Mouse (Mus musculus): ENCODE results near the gene Iffo2. TPM values are rescaled to one million over a fixed set of nuclear protein-coding genes. Genes with fewer than 3 reads are reported as not detected.
"Not testable (repeated sequence)": the region's sequence is repeated elsewhere in the genome, so short reads cannot be mapped to it uniquely, and the experiment has no call there.

Iffo2 gene
- polyA plus RNA-seq (2015; fragmentation: Nextera tagmentation; extraction: Ambion mirVana) = 2.9 and 3.2 TPM in 2 replicates

- H3K4me2 ChIP-seq (replicated peaks); H3K4me1 ChIP-seq (replicated peaks): not testable (repeated sequence)
Measured at GRCm38 (mm10) chr4:139530248-139530647, at the start of gene Iffo2. Gene Iffo2, plus strand, starts transcription at chr4:139530548.

GRCm38 (mm10) chr4:139481400-139481799 lies 48.9 kb upstream of the Iffo2 start:
- WGBS = 58% methylated on average over 1 of the region's 1 CpGs
- peak; percentile 88 for ATAC-seq

More at GRCm38 (mm10) chr4:139530248-139530647, at the start of gene Iffo2:
- not testable (repeated sequence) for H3K36me3 ChIP-seq; H3K9ac ChIP-seq; H3K9me3 ChIP-seq; H3K27me3 ChIP-seq (replicated peaks); H3K4me3 ChIP-seq (replicated peaks); ATAC-seq; H3K27ac ChIP-seq
- WGBS = 84% methylated on average over 5 of the region's 5 CpGs

GRCm38 (mm10) chr4:139483461-139484105 lies 46.8 kb upstream of the Iffo2 start:
- H3K27ac ChIP-seq = no peak overlapping the region

More at GRCm38 (mm10) chr4:139481400-139481799, 48.9 kb upstream of the Iffo2 start:
- H3K27ac ChIP-seq = peak overlapping the region; percentile 23; the same call in 1 of the 2 replicates
- peaks cover 71% of the 10 kb centered on the region for H3K36me3 ChIP-seq
- H3K9me3 ChIP-seq = no peaks in the 10 kb centered on the region
- no peak overlapping the region for H3K4me3 ChIP-seq (replicated peaks)
- H3K27me3 ChIP-seq (replicated peaks) = no peaks in the 10 kb centered on the region
- H3K4me1 ChIP-seq (replicated peaks) = peaks cover 9% of the 10 kb centered on the region; the same call in 1 of the 2 replicates
- H3K4me2 ChIP-seq (replicated peaks) = no peak overlapping the region
- H3K9ac ChIP-seq = no peak overlapping the region

DNA sequence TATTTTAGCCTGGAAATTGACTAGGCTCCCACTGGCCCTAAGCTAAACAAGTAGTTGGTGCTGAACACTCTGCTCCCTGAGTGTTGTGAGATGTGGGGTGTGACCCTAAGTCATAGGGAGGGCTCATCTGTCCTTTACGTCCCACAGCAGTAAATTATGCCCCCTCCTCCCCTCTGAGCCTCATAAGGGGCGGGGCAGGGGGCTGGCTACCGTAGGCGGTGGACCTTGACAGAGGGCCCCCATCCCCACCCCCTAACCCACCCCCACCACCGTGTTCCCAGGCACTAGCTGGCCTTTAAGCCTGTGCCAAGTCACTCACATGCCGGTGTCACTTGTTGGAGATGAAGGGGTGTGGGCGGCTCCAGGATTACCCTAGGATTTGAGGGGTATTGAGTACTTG lies 45.9 kb upstream of the Iffo2 start:
- ATAC-seq = no peak
- H3K36me3 ChIP-seq = peaks cover 70% of the 10 kb centered on the region

More at GRCm38 (mm10) chr4:139483461-139484105, 46.8 kb upstream of the Iffo2 start:
- Histone ChIP-seq H3K4me1 (replicated peaks) (peaks cover 9% of the 10 kb centered on the region; the same call in 1 of the 2 replicates), H3K4me3 (replicated peaks) (no peak overlapping the region), H3K27me3 (replicated peaks) (no peaks in the 10 kb centered on the region), H3K9ac (no peak overlapping the region), H3K9me3 (no peaks in the 10 kb centered on the region), H3K4me2 (replicated peaks) (no peak overlapping the region), H3K36me3 (peaks cover 71% of the 10 kb centered on the region)
- ATAC-seq = no peak
- 85% methylated on average over 8 of the region's 8 CpGs for WGBS

DNA sequence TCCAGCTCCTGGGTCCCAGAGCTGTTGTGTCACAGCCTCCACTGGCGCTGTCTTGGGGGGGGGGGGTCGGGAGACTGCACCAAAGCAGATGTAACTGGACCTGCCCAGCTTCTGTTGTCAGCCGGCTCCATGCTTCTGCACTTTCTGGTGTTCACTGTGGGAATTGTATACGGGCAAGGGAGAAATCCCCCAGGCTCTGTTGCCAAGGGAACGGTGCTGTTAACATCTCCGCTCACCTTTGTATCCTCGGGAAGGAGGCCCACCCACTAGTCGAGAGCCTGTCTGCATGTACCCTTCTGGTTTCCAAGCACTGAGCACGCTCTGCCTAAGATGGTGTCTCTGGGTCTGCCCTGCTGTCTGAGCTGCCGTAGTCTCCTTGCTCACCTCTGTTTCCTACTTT lies 43.3 kb upstream of the Iffo2 start:
- WGBS = 65% methylated on average over 10 of the region's 10 CpGs
- ATAC-seq = no peak
- H3K36me3 ChIP-seq = peaks cover 64% of the 10 kb centered on the region

More for the DNA sequence above, 45.9 kb upstream of the Iffo2 start:
- Histone ChIP-seq H3K4me1 (replicated peaks) (peaks cover 9% of the 10 kb centered on the region; the same call in 1 of the 2 replicates), H3K4me3 (replicated peaks) (no peak overlapping the region), H3K27me3 (replicated peaks) (no peaks in the 10 kb centered on the region), H3K9me3 (no peaks in the 10 kb centered on the region), H3K9ac (no peak overlapping the region), H3K27ac (no peak overlapping the region), H3K4me2 (replicated peaks) (no peak overlapping the region)
- WGBS = 76% methylated on average over 7 of the region's 7 CpGs

GRCm38 (mm10) chr4:139488325-139488724 lies 42.0 kb upstream of the Iffo2 start:
- Histone ChIP-seq H3K9ac (no peak overlapping the region), H3K36me3 (peaks cover 58% of the 10 kb centered on the region), H3K4me3 (replicated peaks) (no peak overlapping the region), H3K27ac (no peak overlapping the region), H3K4me2 (replicated peaks) (no peak overlapping the region), H3K9me3 (no peaks in the 10 kb centered on the region), H3K27me3 (replicated peaks) (no peaks in the 10 kb centered on the region), H3K4me1 (replicated peaks) (no peaks in the 10 kb centered on the region)
- WGBS = 95% methylated on average over 5 of the region's 5 CpGs
- ATAC-seq = no peak

More for the DNA sequence above, 43.3 kb upstream of the Iffo2 start:
- Histone ChIP-seq H3K27ac (no peak overlapping the region), H3K9me3 (no peaks in the 10 kb centered on the region), H3K9ac (no peak overlapping the region), H3K27me3 (replicated peaks) (no peaks in the 10 kb centered on the region), H3K4me3 (replicated peaks) (no peak overlapping the region), H3K4me2 (replicated peaks) (no peak overlapping the region), H3K4me1 (replicated peaks) (no peaks in the 10 kb centered on the region)

GRCm38 (mm10) chr4:139489946-139490345 lies 40.4 kb upstream of the Iffo2 start:
- no peak overlapping the region for H3K4me2 ChIP-seq (replicated peaks)
- peaks cover 43% of the 10 kb centered on the region for H3K36me3 ChIP-seq
- no peak for ATAC-seq
- H3K27ac ChIP-seq = no peak overlapping the region
- H3K27me3 ChIP-seq (replicated peaks) = no peaks in the 10 kb centered on the region
- H3K9me3 ChIP-seq = no peaks in the 10 kb centered on the region
- no peak overlapping the region for H3K4me3 ChIP-seq (replicated peaks)
- 82% methylated on average over 1 of the region's 1 CpGs for WGBS
- H3K9ac ChIP-seq = no peak overlapping the region
- H3K4me1 ChIP-seq (replicated peaks) = no peaks in the 10 kb centered on the region

- Histone ChIP-seq H3K9ac (no peak overlapping the region), H3K4me1 (replicated peaks) (no peaks in the 10 kb centered on the region), H3K27me3 (replicated peaks) (no peaks in the 10 kb centered on the region), H3K36me3 (peaks cover 38% of the 10 kb centered on the region), H3K27ac (no peak overlapping the region), H3K9me3 (no peaks in the 10 kb centered on the region), H3K4me2 (replicated peaks) (no peak overlapping the region), H3K4me3 (replicated peaks) (no peak overlapping the region)
- no peak for ATAC-seq
- WGBS = 78% methylated on average over 11 of the region's 11 CpGs
Measured at GRCm38 (mm10) chr4:139490413-139491055, 39.8 kb upstream of the Iffo2 start.

DNA sequence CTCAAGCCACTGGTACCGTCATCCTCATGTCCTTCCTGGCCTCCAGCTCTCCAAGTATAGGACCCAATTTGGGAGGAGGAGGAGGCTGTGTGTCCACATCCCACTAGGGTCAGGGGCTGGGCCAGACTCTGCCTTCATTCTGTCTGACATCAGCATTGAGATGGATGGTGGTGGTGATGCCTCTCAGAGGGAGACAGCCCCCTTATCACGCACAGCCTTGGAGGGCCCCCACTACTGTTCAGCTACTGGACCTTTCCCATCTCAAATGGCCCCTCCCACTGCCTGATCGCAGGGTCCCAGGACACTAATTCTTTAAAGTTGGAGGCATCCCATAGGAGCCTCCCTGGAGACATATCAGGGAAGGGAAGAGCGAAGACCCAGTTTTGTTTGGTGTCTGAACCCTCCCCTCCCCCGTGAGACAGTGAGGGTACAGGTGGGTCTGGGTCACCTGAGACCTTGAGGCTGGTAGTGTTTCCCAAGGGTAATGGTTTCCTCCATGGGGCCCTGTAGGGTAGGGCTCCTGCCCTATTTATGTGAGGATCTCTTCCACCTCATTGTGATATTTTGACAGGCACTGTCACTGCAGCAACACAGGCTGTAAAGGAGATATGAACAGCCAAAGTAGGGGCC lies 38.7 kb upstream of the Iffo2 start:
- ATAC-seq = no peak
- Histone ChIP-seq H3K9ac (no peak overlapping the region), H3K4me2 (replicated peaks) (no peak overlapping the region), H3K4me1 (replicated peaks) (no peaks in the 10 kb centered on the region), H3K27ac (no peak overlapping the region), H3K9me3 (no peaks in the 10 kb centered on the region), H3K36me3 (peaks cover 33% of the 10 kb centered on the region), H3K4me3 (replicated peaks) (no peak overlapping the region), H3K27me3 (replicated peaks) (no peaks in the 10 kb centered on the region)
- 82% methylated on average over 5 of the region's 5 CpGs for WGBS

GRCm38 (mm10) chr4:139492258-139492833 lies 38.0 kb upstream of the Iffo2 start:
- no peak overlapping the region for H3K4me3 ChIP-seq (replicated peaks)
- no peaks in the 10 kb centered on the region for H3K4me1 ChIP-seq (replicated peaks)
- no peak overlapping the region for H3K9ac ChIP-seq
- no peaks in the 10 kb centered on the region for H3K27me3 ChIP-seq (replicated peaks)
- H3K4me2 ChIP-seq (replicated peaks) = no peak overlapping the region
- H3K27ac ChIP-seq = no peak overlapping the region
- WGBS = 55% methylated on average over 3 of the region's 3 CpGs
- H3K9me3 ChIP-seq = no peaks in the 10 kb centered on the region
- H3K36me3 ChIP-seq = peaks cover 28% of the 10 kb centered on the region
- no peak; the same call in 1 of the 2 replicates for ATAC-seq

DNA sequence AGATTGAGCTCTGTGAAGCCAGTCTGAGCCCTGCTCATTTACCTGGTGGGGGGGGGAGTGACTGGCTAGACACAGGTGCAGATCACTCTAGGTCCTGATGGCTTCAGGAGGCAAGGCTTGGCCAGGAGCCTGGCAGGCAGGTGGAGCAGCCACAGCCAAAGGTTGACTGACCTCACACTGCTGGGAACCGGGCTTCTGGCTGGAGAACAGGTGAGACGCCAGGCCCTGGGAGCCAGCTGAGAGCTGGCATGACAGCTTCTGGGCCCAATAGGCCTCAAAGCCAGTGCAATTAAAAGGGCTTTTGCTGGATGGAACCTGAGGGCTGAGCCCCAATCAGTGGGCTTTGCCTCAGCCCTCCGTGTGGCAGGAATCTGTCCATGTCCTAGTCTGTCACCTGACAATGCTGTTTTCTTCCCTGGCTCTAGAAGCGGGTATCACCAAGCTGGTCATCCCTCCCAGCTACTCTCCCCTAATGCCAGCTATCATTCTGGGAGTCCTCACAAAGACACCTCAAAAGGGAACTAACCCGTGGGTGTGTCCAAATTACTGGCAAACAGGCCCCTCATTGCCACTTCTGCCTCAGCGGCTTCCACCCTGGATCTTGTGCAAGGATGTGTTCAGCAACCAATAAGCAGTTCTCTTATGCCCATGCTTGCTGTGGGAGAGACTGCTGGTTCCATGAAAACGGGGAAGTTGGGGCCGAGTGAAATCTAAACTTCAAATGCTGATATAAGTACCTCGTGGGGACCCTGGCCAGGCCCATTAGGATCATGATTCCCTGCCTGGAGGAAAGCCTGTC lies 36.9 kb upstream of the Iffo2 start:
- ATAC-seq = no peak
- no peak overlapping the region for H3K27ac ChIP-seq
- H3K4me2 ChIP-seq (replicated peaks) = no peak overlapping the region
- H3K9me3 ChIP-seq = no peaks in the 10 kb centered on the region
- H3K36me3 ChIP-seq = peaks cover 21% of the 10 kb centered on the region
- no peak overlapping the region for H3K9ac ChIP-seq
- no peaks in the 10 kb centered on the region for H3K27me3 ChIP-seq (replicated peaks)
- 67% methylated on average over 9 of the region's 9 CpGs for WGBS
- no peaks in the 10 kb centered on the region for H3K4me1 ChIP-seq (replicated peaks)
- no peak overlapping the region for H3K4me3 ChIP-seq (replicated peaks)
